Mouse (Mus musculus) erythroid progenitor cell, adult 5-6 weeks (primary cell): ENCODE data around the gene Lrrc52. TPM values are rescaled to one million over a fixed set of nuclear protein-coding genes. Genes with fewer than 3 reads are reported as not detected.
A peak's percentile ranks its signal among the peaks of the same experiment; 100 is the strongest.

Experiments
- ATAC-seq: replicated peaks from 2 replicates; pipeline ENCODE4 v1.8.0; 2016; ENCODE audit warnings: moderate number of reproducible peaks, mild to moderate bottlenecking, moderate TSS enrichment, inconsistent platforms; ENCODE audit not compliant: poor library complexity, low FRiP score, severe bottlenecking
- total RNA-seq, 2 experiments: library from RNA; stranded (forward) in 1 of 2; stranded (reverse) in 1 of 2; fragments of 150-400 nt in 1 of 2; fragments of 186-747, 209-891 nt in 1 of 2; gene quantifications; 2 replicates each; pipeline versions ENCODE4 v1.2.3 to v1.2.4; 2015 to 2017; ENCODE audit warnings: low replicate concordance in 2 of 2

The Lrrc52 gene
- total RNA-seq (2015; ENCODE audit: low replicate concordance) (not detected in 2 replicates), total RNA-seq (2017; ENCODE audit: low replicate concordance) (not detected in 2 replicates)

GRCm38 (mm10) chr1:167466765-167467426 lies at the start of gene Lrrc52:
Gene Lrrc52 (minus strand): TSS chr1:167466780.
- no peak for ATAC-seq

- ATAC-seq, result no peak
Measured at GRCm38 (mm10) chr1:167511621-167512020, 45.0 kb upstream of the Lrrc52 start.

GRCm38 (mm10) chr1:167506048-167506447 lies 39.5 kb upstream of the Lrrc52 start:
- ATAC-seq, result no peak

GRCm38 (mm10) chr1:167505427-167505826 lies 38.8 kb upstream of the Lrrc52 start:
- ATAC-seq, result no peak

GRCm38 (mm10) chr1:167499097-167499850 lies 32.7 kb upstream of the Lrrc52 start:
- ATAC-seq, result no peak

GRCm38 (mm10) chr1:167497991-167498390 lies 31.4 kb upstream of the Lrrc52 start:
- no peak for ATAC-seq

DNA sequence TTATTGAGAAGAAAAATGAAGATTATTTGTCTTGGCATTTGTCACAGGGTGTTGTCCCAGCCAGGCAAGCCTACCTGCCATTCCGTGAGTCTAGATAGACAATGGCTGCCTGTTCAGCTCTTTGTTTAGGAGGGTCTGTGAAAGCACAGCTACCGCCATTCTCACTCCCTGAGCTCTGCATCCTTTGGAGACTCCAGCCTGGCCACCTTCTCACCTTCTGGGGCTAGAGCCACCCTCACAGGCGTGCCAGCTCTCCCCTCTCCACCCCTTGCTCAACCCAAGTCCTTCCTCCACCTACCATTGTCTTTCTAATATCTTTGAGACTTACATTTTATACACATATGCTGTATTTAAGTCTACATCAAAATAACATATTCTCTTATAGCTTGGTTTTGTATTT lies 31.0 kb upstream of the Lrrc52 start:
- no peak for ATAC-seq

DNA sequence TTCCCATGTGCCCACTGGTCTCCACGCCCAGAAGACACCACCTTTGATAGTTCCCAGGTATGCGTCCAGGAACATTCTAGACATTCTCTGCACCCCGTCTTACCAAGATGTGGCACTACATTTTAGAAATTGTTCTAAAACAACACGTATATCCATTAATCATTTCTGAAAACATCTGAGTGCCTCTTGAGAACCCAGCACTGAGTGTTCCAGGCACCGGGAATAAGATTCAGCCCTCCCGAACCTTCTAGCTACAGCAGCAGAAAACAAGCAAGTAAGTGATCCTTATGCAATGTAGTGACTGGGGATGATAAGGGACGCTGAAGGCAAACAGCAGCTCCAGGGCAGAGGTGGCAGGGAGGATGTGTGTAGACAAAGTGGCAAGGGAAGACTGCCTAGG lies 24.9 kb upstream of the Lrrc52 start:
- no peak for ATAC-seq

GRCm38 (mm10) chr1:167487933-167488332 lies 21.4 kb upstream of the Lrrc52 start:
- ATAC-seq, result no peak

GRCm38 (mm10) chr1:167486959-167487680 lies 20.5 kb upstream of the Lrrc52 start:
- no peak; the same call in 1 of the 2 replicates for ATAC-seq

DNA sequence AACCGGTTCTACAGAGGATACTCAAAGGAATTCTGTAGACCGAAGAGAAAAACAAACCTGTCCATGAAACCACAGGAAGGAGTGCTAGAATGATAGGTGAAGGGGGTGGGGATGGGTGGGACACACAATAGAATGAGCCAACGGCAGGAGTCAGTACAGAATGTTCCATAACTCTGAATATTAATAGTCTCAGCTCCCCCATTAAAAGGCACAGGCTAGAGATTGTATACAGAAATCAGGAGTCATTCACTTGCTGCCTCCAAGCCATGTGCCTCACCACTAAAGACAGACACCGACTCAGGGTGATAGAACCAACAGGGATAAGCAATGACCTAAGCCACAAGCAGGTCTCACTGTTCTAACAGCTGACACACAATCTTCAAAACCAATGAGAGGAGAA lies 16.3 kb upstream of the Lrrc52 start:
- ATAC-seq, result no peak

GRCm38 (mm10) chr1:167473585-167473984 lies 7.0 kb upstream of the Lrrc52 start:
- ATAC-seq, result no peak

DNA sequence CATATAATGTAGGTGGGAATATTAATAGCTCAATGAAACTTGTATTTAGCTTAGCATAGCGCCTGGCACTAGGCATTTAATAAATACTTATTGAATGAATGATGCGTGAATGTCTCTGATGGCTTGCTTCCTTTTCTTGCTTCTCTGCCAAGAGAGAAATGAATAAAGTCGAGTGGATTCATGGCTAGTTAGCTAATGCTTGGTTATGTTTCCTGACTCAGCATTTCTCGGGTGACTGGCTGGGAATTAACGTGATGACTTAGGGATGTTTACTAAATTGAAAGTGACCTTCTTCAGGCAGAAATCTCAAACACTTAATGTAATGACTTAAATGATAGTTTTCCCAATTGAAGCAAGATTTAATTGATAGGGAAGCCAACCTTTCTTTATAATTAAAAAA lies 1.3 kb upstream of the Lrrc52 start:
- ATAC-seq, result no peak

DNA sequence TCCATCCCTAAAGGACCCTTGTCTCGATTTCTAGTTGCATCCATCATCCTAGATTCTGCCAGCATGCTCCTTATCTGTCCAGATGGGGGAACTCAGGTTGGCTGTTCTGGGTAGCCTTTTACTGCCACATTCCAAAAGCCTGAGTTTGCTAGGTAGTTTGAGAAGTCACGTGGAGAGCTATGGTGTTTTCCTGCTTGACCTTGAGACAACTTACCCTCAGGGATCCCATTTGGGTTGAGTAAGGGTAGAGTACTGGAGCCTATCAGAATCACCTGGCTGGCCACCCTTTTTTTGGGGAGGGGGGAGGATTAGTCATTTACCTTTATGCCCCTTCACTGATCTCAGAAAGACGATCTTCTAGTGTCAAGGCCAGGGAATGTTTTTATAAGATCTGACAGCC lies 9.3 kb downstream of the Lrrc52 start:
- ATAC-seq, result no peak

- no peak for ATAC-seq
Measured at GRCm38 (mm10) chr1:167453048-167453447, 13.5 kb downstream of the Lrrc52 start.

DNA sequence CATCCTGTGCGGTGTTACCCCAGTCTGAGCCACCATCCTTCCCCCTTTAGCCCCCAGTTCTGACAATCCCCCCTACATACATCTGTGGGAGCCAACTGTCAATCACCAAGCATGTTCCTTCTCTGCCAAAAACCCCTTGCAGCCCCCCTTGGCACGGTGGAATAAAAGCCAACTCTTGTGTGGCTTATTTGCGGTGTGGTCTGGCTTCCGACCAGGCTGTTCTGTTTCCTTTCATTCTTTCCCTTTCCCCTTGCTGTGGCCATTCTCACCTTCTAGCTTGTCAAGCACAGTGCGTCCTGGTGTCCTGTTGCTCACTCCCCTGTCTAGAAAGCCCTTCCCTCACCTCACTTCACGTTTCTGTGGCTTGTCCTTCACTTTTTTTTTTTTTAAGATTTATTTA lies 14.1 kb downstream of the Lrrc52 start:
- no peak for ATAC-seq

DNA sequence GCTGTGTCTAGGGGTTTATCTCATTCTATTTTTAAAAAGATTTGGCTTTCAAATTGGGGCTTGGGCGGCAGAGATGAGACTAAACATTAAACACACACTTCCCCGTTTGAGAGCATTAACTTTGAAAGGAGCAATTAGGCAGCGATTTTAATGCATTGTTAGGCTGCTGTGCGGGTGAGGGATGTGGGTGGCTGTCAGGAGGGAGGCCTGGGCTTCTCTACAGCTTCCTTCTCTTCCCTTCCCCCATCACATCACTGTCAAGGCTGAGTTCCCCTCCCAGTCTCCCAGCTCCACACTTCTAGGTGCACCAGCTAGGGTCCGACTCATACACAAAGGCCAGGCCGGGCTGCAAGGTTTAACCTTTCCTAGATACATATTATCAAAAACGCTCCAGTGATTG lies 18.0 kb downstream of the Lrrc52 start:
- no peak for ATAC-seq

- no peak for ATAC-seq
Measured at GRCm38 (mm10) chr1:167448088-167448487, 18.5 kb downstream of the Lrrc52 start.

DNA sequence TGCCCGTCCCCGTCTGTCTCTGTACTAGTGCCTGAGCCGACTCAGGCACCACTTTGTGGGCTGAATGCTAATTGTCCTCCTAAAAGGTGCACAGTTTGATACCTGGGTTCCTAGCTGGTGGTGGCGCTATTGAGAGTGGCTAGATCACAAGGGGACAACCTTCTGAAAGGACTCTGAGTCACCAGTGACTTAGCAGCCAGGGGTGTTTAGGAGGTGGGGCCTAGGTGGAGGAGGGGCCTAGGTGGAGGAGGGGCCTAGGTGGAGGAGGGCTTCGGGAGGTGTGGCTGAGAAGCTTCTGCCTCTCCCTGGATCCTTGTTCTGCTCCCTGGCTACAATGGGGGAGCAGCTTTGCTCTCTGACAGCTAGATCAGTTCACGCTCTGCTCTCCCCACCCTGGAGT lies 20.1 kb downstream of the Lrrc52 start:
- peak; percentile 65 for ATAC-seq

- ATAC-seq, result peak; percentile 71
Measured at GRCm38 (mm10) chr1:167445167-167445566, 21.4 kb downstream of the Lrrc52 start.
